ENCODE assay signal across 13 mouse cellular contexts in the genomic region with DNA sequence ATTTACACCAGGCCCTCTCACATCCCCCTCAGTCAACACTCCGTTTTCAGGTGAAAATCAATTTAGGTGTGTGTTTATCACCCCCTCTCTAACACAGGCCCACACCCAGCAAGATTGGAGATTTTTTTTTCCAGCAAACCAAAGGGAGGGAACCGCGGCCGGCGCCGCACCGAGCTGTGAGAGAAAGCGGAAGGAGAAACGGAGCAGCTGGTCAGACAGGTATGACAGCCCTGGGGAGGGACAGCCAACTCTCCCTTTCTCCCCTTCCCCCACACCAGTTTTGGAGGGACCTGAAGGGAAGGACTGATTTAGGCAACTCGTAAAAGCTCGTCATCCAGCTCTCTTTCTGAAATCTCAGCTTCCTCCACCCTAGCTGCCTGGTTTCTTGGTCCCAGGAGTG. TPM values are rescaled to one million over a fixed set of nuclear protein-coding genes. Genes with fewer than 3 reads are reported as not detected.
DNase-seq lines count a peak whose midpoint lies in the region; ATAC-seq and TF ChIP-seq lines count a peak whose summit lies in the region.
"Had no signal": no experiment of that assay in that cellular context is flagged by ENCODE, and none has a peak within 500 bp of the region (broad histone marks: within the 10 kb centered on the region; RNA-seq: fewer than 3 reads in every experiment).

No protein-coding gene starts in this region.

- H3K9ac ChIP-seq in lung, embryonic 16.5 days (ENCODE audit: low read length), result peak overlapping the region; percentile 40

- H3K27me3 ChIP-seq in lung, embryonic 16.5 days (ENCODE audit: control insufficient read depth, insufficient read depth, low read depth, low read length), result peaks cover 24% of the 10 kb centered on the region

- H3K4me2 ChIP-seq in lung, embryonic 16.5 days (ENCODE audit: low read depth, low read length), result 0 out of 2 replicates have a peak overlapping the region, but pooled peaks have one; percentile 3

- H3K9me3 ChIP-seq in lung, embryonic 16.5 days (ENCODE audit: control insufficient read depth, low read length), result no peaks in the 10 kb centered on the region

- peak; percentile 45 for ATAC-seq in lung, embryonic 16.5 days (ENCODE audit: low read depth)

- 18% methylated on average over 11 of the region's 11 CpGs for WGBS in lung, embryonic 16.5 days

- DNase-seq in urinary bladder, adult 18-20 months (ENCODE audit: low spot score in 2 of 2), result peak; percentile 60 to 78
- no peak for DNase-seq in urinary bladder, postnatal 10 days (ENCODE audit: low spot score)
- peak; percentile 43 for DNase-seq in kidney, postnatal 14 days
- peak; percentile 37 to 67 for DNase-seq in urinary bladder, postnatal 4 days (ENCODE audit: low spot score in 2 of 2)
- DNase-seq in thymus, postnatal 25 days, result no peak
- no peak for DNase-seq in testis, postnatal 10 days (ENCODE audit: low spot score)
- DNase-seq in layer of hippocampus, adult 2 months (ENCODE audit: low spot score in 2 of 2), result no peak
- DNase-seq: cerebellum, adult 8-10 months had no signal

- H3K4me3 ChIP-seq in lung, embryonic 16.5 days (ENCODE audit: low read length), result no peak overlapping the region
- no peak overlapping the region for H3K4me3 ChIP-seq in layer of hippocampus, adult 2 months

- no peaks in the 10 kb centered on the region for H3K36me3 ChIP-seq in lung, embryonic 16.5 days (ENCODE audit: control insufficient read depth, insufficient read depth, low read length)

- H3K4me1 ChIP-seq in lung, embryonic 16.5 days (replicated peaks; ENCODE audit: control insufficient read depth, insufficient read depth, low read length), result peaks cover 22% of the 10 kb centered on the region

- H3K27ac ChIP-seq in lung, embryonic 16.5 days (ENCODE audit: low read length), result peak overlapping the region; percentile 77
- no peak overlapping the region for H3K27ac ChIP-seq in layer of hippocampus, adult 2 months

- no peak for TF ChIP-seq CTCF in layer of hippocampus, adult 2 months (conservative IDR thresholded peaks at IDR 0.05)

RNA-seq across cellular contexts. Expression of a gene that starts 2.0 kb away (rescaled TPM):
- polyA plus RNA-seq in lung, embryonic 16.5 days (2015; fragmentation: Nextera tagmentation; extraction: Ambion mirVana), result 402 and 445 TPM in 2 replicates
- under 1 TPM in 1 of 2 experiments, not detected in 1; 0.26 TPM for total RNA-seq in layer of hippocampus, adult 2 months (2021)

RNA-seq across cellular contexts. Expression of a gene that starts 21.7 kb away (rescaled TPM):
- polyA plus RNA-seq in lung, embryonic 16.5 days (2015; fragmentation: Nextera tagmentation; extraction: Ambion mirVana), result 263 and 293 TPM in 2 replicates
- under 1 TPM; 0.32 to 0.67 TPM for total RNA-seq in layer of hippocampus, adult 2 months (2021)

RNA-seq across cellular contexts. Expression of a gene that starts 52.2 kb away (rescaled TPM):
- polyA plus RNA-seq in lung, embryonic 16.5 days (2015; fragmentation: Nextera tagmentation; extraction: Ambion mirVana), result 0.10 and 0.21 TPM in 2 replicates
- total RNA-seq in layer of hippocampus, adult 2 months (2021), result not detected
- total RNA-seq: liver, adult 2 months had no signal
- polyA plus RNA-seq: heart, embryonic 16.5 days; liver, adult 2 months; midbrain, postnatal 0 days; spleen, adult 2 months had no signal

Comparison
In these comparisons a context has a peak if more than half of its experiments do, and no peak if none do; other contexts are left out.
1. DNase-seq: peak in urinary bladder, adult 18-20 months (2 of 2), kidney, postnatal 14 days (single experiment) and urinary bladder, postnatal 4 days (2 of 2); none in urinary bladder, postnatal 10 days (single experiment), thymus, postnatal 25 days (single experiment), testis, postnatal 10 days (single experiment) and layer of hippocampus, adult 2 months (0 of 2).